Mouse (Mus musculus) layer of hippocampus, postnatal 25 days (tissue): ENCODE results near the gene Pogk. TPM values are rescaled to one million over a fixed set of nuclear protein-coding genes. Genes with fewer than 3 reads are reported as not detected.

Experiments
- DNase-seq, 2 experiments: peaks; one replicate each; pipeline ENCODE4 v3.0.0; 2022; ENCODE audit warnings: mixed read lengths in 2 of 2, low spot score in 1 of 2; ENCODE audit errors: extremely low spot score in 1 of 2
- total RNA-seq, 2 experiments: library from RNA; stranded (reverse); gene quantifications; 2 replicates each; pipeline ENCODE4 v1.2.3; 2021

Gene Pogk
- 10 to 100 TPM; 28.2 to 31.9 TPM for total RNA-seq

- peak; percentile 62 to 67 for DNase-seq
Measured at GRCm38 (mm10) chr1:166409701-166410220, at the start of gene Pogk. Pogk (minus strand) TSS chr1:166409863.

- no peak for DNase-seq
Measured at GRCm38 (mm10) chr1:166441992-166442391, 32.3 kb upstream of the Pogk start.

- no peak for DNase-seq
Measured at GRCm38 (mm10) chr1:166439426-166439825, 29.8 kb upstream of the Pogk start.

GRCm38 (mm10) chr1:166429809-166430431, 20.3 kb upstream of the Pogk start:
- no peak for DNase-seq

- peak in 1 of 2 experiments; percentile 9 for DNase-seq
Measured at GRCm38 (mm10) chr1:166429053-166429452, 19.4 kb upstream of the Pogk start.

- DNase-seq: no peak
Measured at GRCm38 (mm10) chr1:166412266-166412665, 2.6 kb upstream of the Pogk start.

GRCm38 (mm10) chr1:166411541-166411940, 1.9 kb upstream of the Pogk start:
- DNase-seq: no peak

- no peak for DNase-seq
Measured at GRCm38 (mm10) chr1:166409177-166409700, 424 bp downstream of the Pogk start.

- DNase-seq: no peak
Measured at GRCm38 (mm10) chr1:166403846-166404245, 5.8 kb downstream of the Pogk start.

GRCm38 (mm10) chr1:166402003-166402402, 7.7 kb downstream of the Pogk start:
- peak in 1 of 2 experiments; percentile 13 for DNase-seq

- no peak for DNase-seq
Measured at GRCm38 (mm10) chr1:166401455-166401854, 8.2 kb downstream of the Pogk start.

- no peak for DNase-seq
Measured at GRCm38 (mm10) chr1:166396381-166396780, 13.3 kb downstream of the Pogk start.

GRCm38 (mm10) chr1:166395661-166396060, 14.0 kb downstream of the Pogk start:
- DNase-seq: no peak

- DNase-seq: no peak
Measured at GRCm38 (mm10) chr1:166394770-166395169, 14.9 kb downstream of the Pogk start.

- no peak for DNase-seq
Measured at GRCm38 (mm10) chr1:166391671-166392070, 18.0 kb downstream of the Pogk start.

- no peak for DNase-seq
Measured at GRCm38 (mm10) chr1:166389406-166390125, 20.1 kb downstream of the Pogk start.

- DNase-seq: no peak
Measured at GRCm38 (mm10) chr1:166388511-166388910, 21.2 kb downstream of the Pogk start.

- no peak for DNase-seq
Measured at GRCm38 (mm10) chr1:166385431-166385830, 24.2 kb downstream of the Pogk start.

GRCm38 (mm10) chr1:166384614-166385013, 25.0 kb downstream of the Pogk start:
- no peak for DNase-seq

- DNase-seq: no peak
Measured at GRCm38 (mm10) chr1:166382626-166383025, 27.0 kb downstream of the Pogk start.

GRCm38 (mm10) chr1:166381821-166382220, 27.8 kb downstream of the Pogk start:
- DNase-seq: no peak

- no peak for DNase-seq
Measured at GRCm38 (mm10) chr1:166381336-166381735, 28.3 kb downstream of the Pogk start.
